Mouse (Mus musculus): ENCODE data around the gene Kntc1. TPM values are rescaled to one million over a fixed set of nuclear protein-coding genes. Genes with fewer than 3 reads are reported as not detected.

The Kntc1 gene
- polyA plus RNA-seq, 1 experiment from 2014 or later: 51.5 TPM

GRCm38 (mm10) chr5:123809156-123809555 is 59.6 kb downstream of the Kntc1 start:
- no peak for ATAC-seq (ENCODE audit: insufficient number of reproducible peaks, insufficient read depth, low FRiP score, low TSS enrichment, low read depth)
- Histone ChIP-seq H3K9ac (replicated peaks) (no peak overlapping the region), H3K27ac (no peak overlapping the region), H3K4me1 (replicated peaks) (no peaks in the 10 kb centered on the region), H3K9me3 (no peaks in the 10 kb centered on the region), H3K4me2 (no peak overlapping the region), H3K4me3 (replicated peaks) (no peak overlapping the region), H3K27me3 (no peaks in the 10 kb centered on the region), H3K36me3 (peaks cover 81% of the 10 kb centered on the region)
- 94% methylated on average over 13 of the region's 13 CpGs for WGBS

- no peak for ATAC-seq (ENCODE audit: insufficient number of reproducible peaks, insufficient read depth, low FRiP score, low TSS enrichment, low read depth)
- no peak overlapping the region for H3K9ac ChIP-seq (replicated peaks)
- H3K36me3 ChIP-seq: peaks cover 89% of the 10 kb centered on the region
- no peaks in the 10 kb centered on the region for H3K9me3 ChIP-seq
- H3K4me2 ChIP-seq: no peak overlapping the region
- H3K4me3 ChIP-seq (replicated peaks): no peak overlapping the region
- H3K27ac ChIP-seq: no peak overlapping the region
- no peaks in the 10 kb centered on the region for H3K27me3 ChIP-seq
- H3K4me1 ChIP-seq (replicated peaks): no peaks in the 10 kb centered on the region
- WGBS: 95% methylated on average over 7 of the region's 7 CpGs
Observed at GRCm38 (mm10) chr5:123816891-123817290, 67.4 kb downstream of the Kntc1 start.

GRCm38 (mm10) chr5:123818941-123819577 is 69.5 kb downstream of the Kntc1 start:
- Histone ChIP-seq H3K9me3 (no peaks in the 10 kb centered on the region), H3K36me3 (peaks cover 88% of the 10 kb centered on the region), H3K4me2 (no peak overlapping the region), H3K4me1 (replicated peaks) (no peaks in the 10 kb centered on the region), H3K9ac (replicated peaks) (no peak overlapping the region), H3K4me3 (replicated peaks) (no peak overlapping the region), H3K27me3 (no peaks in the 10 kb centered on the region), H3K27ac (no peak overlapping the region)
- 92% methylated on average over 19 of the region's 19 CpGs for WGBS
- no peak for ATAC-seq (ENCODE audit: insufficient number of reproducible peaks, insufficient read depth, low FRiP score, low TSS enrichment, low read depth)

GRCm38 (mm10) chr5:123820501-123821263 is 71.2 kb downstream of the Kntc1 start:
- WGBS: 81% methylated on average over 9 of the region's 9 CpGs
- peaks cover 72% of the 10 kb centered on the region for H3K36me3 ChIP-seq
- H3K4me3 ChIP-seq (replicated peaks): no peak overlapping the region
- no peaks in the 10 kb centered on the region for H3K9me3 ChIP-seq
- no peak for ATAC-seq (ENCODE audit: insufficient number of reproducible peaks, insufficient read depth, low FRiP score, low TSS enrichment, low read depth)
- H3K9ac ChIP-seq (replicated peaks): no peak overlapping the region
- no peak overlapping the region for H3K27ac ChIP-seq
- H3K4me1 ChIP-seq (replicated peaks): no peaks in the 10 kb centered on the region
- H3K4me2 ChIP-seq: no peak overlapping the region
- H3K27me3 ChIP-seq: no peaks in the 10 kb centered on the region

GRCm38 (mm10) chr5:123821264-123821571 is 71.7 kb downstream of the Kntc1 start:
- no peaks in the 10 kb centered on the region for H3K4me1 ChIP-seq (replicated peaks)
- no peak overlapping the region for H3K9ac ChIP-seq (replicated peaks)
- H3K4me3 ChIP-seq (replicated peaks): no peak overlapping the region
- no peak for ATAC-seq (ENCODE audit: insufficient number of reproducible peaks, insufficient read depth, low FRiP score, low TSS enrichment, low read depth)
- H3K27ac ChIP-seq: no peak overlapping the region
- H3K9me3 ChIP-seq: no peaks in the 10 kb centered on the region
- no peaks in the 10 kb centered on the region for H3K27me3 ChIP-seq
- peaks cover 67% of the 10 kb centered on the region for H3K36me3 ChIP-seq
- no peak overlapping the region for H3K4me2 ChIP-seq
- 84% methylated on average over 3 of the region's 3 CpGs for WGBS

GRCm38 (mm10) chr5:123822706-123823105 is 73.2 kb downstream of the Kntc1 start:
- Histone ChIP-seq H3K27me3 (no peaks in the 10 kb centered on the region), H3K27ac (no peak overlapping the region), H3K4me3 (replicated peaks) (no peak overlapping the region), H3K9me3 (no peaks in the 10 kb centered on the region), H3K36me3 (peaks cover 53% of the 10 kb centered on the region), H3K4me1 (replicated peaks) (peaks cover 7% of the 10 kb centered on the region; the same call in 1 of the 2 replicates), H3K9ac (replicated peaks) (no peak overlapping the region), H3K4me2 (no peak overlapping the region)
- ATAC-seq (ENCODE audit: insufficient number of reproducible peaks, insufficient read depth, low FRiP score, low TSS enrichment, low read depth): no peak
- WGBS: 45% methylated on average over 7 of the region's 7 CpGs

GRCm38 (mm10) chr5:123827659-123828091 is 78.2 kb downstream of the Kntc1 start:
- Histone ChIP-seq H3K9ac (replicated peaks) (no peak overlapping the region), H3K27ac (0 out of 2 replicates have a peak overlapping the region, but pooled peaks have one; percentile 50), H3K4me1 (replicated peaks) (peaks cover 12% of the 10 kb centered on the region; the same call in 1 of the 2 replicates), H3K4me2 (no peak overlapping the region), H3K27me3 (no peaks in the 10 kb centered on the region), H3K4me3 (replicated peaks) (no peak overlapping the region), H3K36me3 (peaks cover 7% of the 10 kb centered on the region; the same call in 1 of the 2 replicates), H3K9me3 (no peaks in the 10 kb centered on the region)
- no peak for ATAC-seq (ENCODE audit: insufficient number of reproducible peaks, insufficient read depth, low FRiP score, low TSS enrichment, low read depth)
- WGBS: 53% methylated on average over 6 of the region's 6 CpGs

- no peaks in the 10 kb centered on the region for H3K36me3 ChIP-seq
- no peak overlapping the region for H3K4me2 ChIP-seq
- H3K4me1 ChIP-seq (replicated peaks): peaks cover 9% of the 10 kb centered on the region; the same call in 1 of the 2 replicates
- ATAC-seq (ENCODE audit: insufficient number of reproducible peaks, insufficient read depth, low FRiP score, low TSS enrichment, low read depth): no peak
- H3K27me3 ChIP-seq: no peaks in the 10 kb centered on the region
- no peaks in the 10 kb centered on the region for H3K9me3 ChIP-seq
- no peak overlapping the region for H3K4me3 ChIP-seq (replicated peaks)
- 87% methylated on average over 7 of the region's 7 CpGs for WGBS
- H3K27ac ChIP-seq: no peak overlapping the region
- no peak overlapping the region for H3K9ac ChIP-seq (replicated peaks)
Observed at GRCm38 (mm10) chr5:123832309-123832708, 82.8 kb downstream of the Kntc1 start.

GRCm38 (mm10) chr5:123834836-123835235 is 85.3 kb downstream of the Kntc1 start:
- Histone ChIP-seq H3K27ac (no peak overlapping the region), H3K4me1 (replicated peaks) (no peaks in the 10 kb centered on the region), H3K36me3 (no peaks in the 10 kb centered on the region), H3K27me3 (no peaks in the 10 kb centered on the region), H3K9me3 (no peaks in the 10 kb centered on the region), H3K4me2 (no peak overlapping the region), H3K9ac (replicated peaks) (no peak overlapping the region), H3K4me3 (replicated peaks) (no peak overlapping the region)
- WGBS: 73% methylated on average over 3 of the region's 3 CpGs
- ATAC-seq (ENCODE audit: insufficient number of reproducible peaks, insufficient read depth, low FRiP score, low TSS enrichment, low read depth): no peak

- 0 out of 2 replicates have a peak overlapping the region, but pooled peaks have one; percentile 4 for H3K9ac ChIP-seq (replicated peaks)
- no peak overlapping the region for H3K4me3 ChIP-seq (replicated peaks)
- H3K27ac ChIP-seq: no peak overlapping the region
- no peaks in the 10 kb centered on the region for H3K9me3 ChIP-seq
- no peaks in the 10 kb centered on the region for H3K4me1 ChIP-seq (replicated peaks)
- WGBS: 65% methylated on average over 4 of the region's 4 CpGs
- H3K36me3 ChIP-seq: no peaks in the 10 kb centered on the region
- ATAC-seq (ENCODE audit: insufficient number of reproducible peaks, insufficient read depth, low FRiP score, low TSS enrichment, low read depth): no peak
- no peak overlapping the region for H3K4me2 ChIP-seq
- H3K27me3 ChIP-seq: no peaks in the 10 kb centered on the region
Observed at GRCm38 (mm10) chr5:123837371-123837770, 87.9 kb downstream of the Kntc1 start.

GRCm38 (mm10) chr5:123842221-123842934 is 92.9 kb downstream of the Kntc1 start:
- no peaks in the 10 kb centered on the region for H3K4me1 ChIP-seq (replicated peaks)
- WGBS: 63% methylated on average over 11 of the region's 11 CpGs
- no peak overlapping the region for H3K27ac ChIP-seq
- ATAC-seq (ENCODE audit: insufficient number of reproducible peaks, insufficient read depth, low FRiP score, low TSS enrichment, low read depth): no peak
- H3K4me3 ChIP-seq (replicated peaks): no peak overlapping the region
- no peaks in the 10 kb centered on the region for H3K27me3 ChIP-seq
- H3K9ac ChIP-seq (replicated peaks): no peak overlapping the region
- no peaks in the 10 kb centered on the region for H3K36me3 ChIP-seq
- no peaks in the 10 kb centered on the region for H3K9me3 ChIP-seq
- no peak overlapping the region for H3K4me2 ChIP-seq
